Mouse (Mus musculus) kidney, adult 8-10 months (tissue): ENCODE results near the gene Fuca1.
A peak's percentile ranks its signal among the peaks of the same experiment; 100 is the strongest.

Experiments
- DNase-seq, 2 experiments: peaks; one replicate each; pipeline ENCODE4 v3.0.0; 2022

Gene Fuca1

DNA sequence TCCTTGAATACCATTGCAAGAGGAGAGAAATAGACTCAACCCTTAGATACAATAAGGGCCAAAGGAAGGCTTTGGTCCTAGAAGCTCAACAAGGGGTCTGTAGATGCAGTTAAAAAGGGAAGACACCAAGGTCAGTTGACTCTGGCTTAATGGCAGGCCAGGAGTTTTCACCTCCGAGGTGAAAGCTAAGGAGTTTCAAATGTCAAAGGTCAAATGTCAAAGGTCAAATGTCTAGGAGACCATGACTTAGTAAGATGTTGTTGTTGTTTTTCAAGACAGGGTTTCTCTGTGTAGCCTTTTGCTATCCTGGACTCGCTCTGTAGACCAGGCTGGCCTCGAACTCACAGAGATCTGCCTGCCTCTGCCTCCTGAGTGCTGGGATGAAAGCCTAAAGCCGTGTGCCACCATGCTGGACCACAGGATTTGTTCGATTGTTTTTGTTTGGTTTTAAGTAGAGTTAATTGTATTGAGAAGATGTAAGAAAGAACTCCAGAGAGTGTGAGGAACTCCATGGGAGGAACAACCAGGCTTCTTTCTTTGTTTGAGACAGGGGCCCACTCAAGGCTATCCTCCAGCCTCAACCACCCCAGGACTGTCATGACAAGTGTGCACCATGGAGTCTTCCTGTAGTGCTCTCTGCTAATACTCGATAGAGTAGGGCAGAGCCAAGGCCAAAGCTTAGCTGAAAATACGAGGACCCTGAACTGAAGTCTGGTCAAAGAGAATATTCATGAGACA lies 31.2 kb upstream of the Fuca1 start:
- DNase-seq = no peak

DNA sequence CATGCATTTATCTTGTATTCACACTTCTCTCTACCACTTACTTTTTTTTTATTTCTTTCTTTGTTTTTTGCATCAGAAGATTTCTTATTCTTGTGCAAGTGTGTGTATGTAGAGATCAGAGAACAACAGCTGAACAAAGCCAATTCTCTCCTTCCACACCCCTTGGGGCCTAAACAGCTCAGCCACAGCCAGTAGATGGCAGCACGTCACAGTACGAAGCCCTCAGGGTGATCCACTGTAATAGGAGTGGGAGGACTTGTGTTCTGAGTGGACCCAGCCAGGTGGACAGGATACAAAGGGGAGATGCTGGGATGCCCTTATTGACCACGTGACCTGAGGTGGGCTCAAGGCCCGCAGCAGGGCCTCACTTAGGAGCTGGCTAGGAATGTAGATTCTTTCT lies 30.7 kb upstream of the Fuca1 start:
- peak; percentile 58 to 84 for DNase-seq

DNA sequence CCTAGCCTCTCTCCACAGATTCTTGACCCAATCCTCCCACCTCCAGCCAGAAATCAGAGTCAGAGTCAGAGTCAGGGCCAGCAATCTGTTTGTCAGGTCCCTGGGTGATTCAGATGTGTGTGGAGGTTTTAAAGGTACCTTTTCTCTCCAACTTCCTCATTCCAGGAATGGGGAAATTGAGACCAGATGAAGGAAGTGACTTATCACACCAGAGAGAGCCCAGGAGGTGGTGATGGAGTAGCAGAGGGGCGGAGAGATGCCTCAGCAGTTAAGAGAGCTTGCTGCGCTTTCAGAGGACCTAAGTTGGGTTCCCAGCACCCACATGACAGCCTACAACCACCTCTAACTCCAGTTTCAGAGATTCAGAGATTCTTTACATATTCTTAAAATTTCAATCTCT lies 29.0 kb upstream of the Fuca1 start:
- DNase-seq = no peak

DNA sequence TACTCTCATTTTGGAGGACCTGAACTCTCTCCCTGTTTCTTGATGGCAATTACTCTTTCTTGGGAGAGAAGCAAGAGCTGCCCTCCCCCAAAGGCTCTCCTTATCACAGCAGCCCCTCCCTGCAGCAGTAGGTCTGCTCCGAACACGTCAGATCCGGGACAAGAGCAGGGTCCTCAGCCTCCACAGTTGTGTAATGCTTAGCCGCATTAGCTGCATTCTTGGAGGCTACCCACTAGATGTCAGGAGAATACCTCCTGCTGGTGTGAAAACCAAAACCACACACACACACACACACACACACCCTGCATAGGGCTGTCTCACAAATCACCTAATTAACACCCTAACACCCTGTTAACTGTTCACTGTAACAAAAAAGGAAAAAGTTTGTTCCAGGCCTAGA lies 27.7 kb upstream of the Fuca1 start:
- no peak for DNase-seq

DNA sequence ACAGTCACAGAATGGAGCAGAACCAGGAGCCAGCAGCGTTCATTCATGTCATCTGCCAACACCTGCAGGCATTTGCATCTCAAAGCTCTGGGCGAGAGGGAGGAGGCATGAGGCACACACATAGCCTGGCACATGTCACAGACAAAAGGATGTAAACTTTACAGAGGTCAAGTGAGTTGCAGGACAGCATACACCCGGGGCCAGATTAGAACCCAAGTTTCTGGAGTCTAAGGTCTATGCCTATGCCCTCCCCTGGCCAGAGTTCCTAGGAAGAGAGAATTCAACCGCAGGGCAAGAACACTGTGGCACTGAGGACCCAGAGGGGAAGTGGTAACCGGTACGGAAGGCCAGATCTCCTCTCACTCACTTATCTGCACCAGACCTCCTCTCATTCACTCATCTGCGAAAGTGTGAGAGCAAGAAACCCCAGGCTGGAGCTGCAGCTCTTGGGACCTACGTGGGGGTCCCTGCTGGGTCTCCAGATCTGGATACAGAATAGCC lies 25.4 kb upstream of the Fuca1 start, which contains the start of gene Cnr2:
Gene Cnr2 (plus strand): TSS at position 324 of the 501 bp plus-strand sequence.
- DNase-seq = no peak

DNA sequence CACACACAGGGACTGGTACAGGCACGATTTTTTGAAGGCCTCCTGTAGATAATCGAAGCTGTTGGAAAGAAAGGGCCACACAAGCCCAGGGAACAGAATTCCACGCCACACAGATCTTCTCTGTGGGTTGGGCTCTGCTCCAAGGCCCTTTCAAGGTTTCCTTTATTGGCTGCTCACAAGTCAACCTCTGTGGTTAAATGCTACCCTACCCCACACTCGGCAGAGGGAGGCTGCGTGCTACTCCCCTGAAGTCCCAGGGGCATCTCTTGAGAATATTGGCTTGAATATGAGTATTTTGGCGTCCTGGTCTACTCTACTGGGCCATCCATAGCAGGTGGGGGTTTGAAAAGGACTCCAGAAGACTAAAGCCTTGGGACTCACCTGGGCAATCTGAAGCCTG lies 24.4 kb upstream of the Fuca1 start:
- no peak for DNase-seq

DNA sequence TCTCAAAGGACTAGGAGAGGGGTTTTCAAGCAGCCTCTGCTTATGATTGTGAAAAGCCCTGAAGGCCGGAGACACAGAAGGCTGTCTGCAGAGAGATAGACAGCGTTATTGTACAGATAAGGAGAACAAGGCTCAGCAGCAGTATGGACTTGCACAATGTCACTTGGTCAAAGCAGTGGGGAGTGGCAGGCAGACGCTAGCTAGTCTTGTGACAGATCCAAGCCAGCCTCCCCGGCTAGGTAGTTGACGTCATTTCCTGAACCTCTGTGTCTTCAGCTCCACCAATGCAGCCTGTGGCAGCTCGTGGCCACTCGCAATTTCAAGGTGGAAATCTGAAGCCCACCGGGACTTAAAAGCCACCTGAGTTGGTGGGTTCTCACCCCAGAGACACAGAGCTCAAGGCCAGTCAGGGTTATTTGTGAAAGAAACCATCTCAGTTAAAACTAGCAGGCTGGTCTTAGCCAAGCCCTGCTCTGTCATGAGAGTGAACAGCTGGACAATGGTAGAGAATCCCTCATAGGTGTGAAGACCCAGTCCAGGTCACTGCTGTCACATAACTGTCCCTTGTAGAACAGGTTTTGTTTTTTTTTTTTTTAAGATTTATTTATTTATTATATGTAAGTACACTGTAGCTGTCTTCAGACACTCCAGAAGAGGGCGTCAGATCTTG lies 22.0 kb upstream of the Fuca1 start:
- no peak for DNase-seq

DNA sequence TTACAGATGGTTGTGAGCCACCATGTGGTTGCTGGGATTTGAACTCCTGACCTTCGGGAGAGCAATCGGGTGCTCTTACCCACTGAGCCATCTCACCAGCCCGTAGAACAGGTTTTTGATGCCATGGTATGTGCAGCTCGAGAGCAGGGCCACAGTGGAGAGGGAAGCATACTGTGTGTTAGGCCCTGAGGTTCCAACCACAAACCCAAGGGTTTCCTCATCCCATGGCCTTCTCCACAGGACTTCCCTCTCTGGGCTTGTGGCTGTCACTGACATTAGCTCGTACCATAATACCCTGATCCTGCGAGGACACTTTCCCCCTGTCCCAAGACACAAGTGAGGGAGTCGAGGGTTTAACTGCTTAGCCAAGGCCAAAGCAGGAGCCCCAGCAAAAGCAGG lies 21.5 kb upstream of the Fuca1 start:
- no peak for DNase-seq

DNA sequence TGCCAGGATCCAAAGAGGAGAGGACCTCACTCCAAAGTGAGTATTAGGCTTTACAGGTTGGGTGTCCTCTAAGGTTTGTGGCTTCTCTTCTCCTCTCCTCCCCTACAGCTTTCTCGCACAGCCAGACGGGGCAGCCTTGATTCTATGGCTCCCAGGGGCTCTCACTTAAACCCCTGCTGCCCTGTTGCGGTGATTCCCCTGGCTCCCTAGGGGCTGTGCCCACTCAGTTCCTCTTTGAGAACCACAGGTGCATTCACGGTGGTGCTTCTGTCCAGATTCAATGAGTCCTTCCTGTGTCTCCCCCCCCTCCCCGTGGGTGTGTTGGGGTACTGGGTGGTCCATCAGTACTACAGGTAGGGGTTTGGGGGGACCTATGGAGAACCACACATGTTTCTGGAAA lies 20.5 kb upstream of the Fuca1 start:
- no peak for DNase-seq

DNA sequence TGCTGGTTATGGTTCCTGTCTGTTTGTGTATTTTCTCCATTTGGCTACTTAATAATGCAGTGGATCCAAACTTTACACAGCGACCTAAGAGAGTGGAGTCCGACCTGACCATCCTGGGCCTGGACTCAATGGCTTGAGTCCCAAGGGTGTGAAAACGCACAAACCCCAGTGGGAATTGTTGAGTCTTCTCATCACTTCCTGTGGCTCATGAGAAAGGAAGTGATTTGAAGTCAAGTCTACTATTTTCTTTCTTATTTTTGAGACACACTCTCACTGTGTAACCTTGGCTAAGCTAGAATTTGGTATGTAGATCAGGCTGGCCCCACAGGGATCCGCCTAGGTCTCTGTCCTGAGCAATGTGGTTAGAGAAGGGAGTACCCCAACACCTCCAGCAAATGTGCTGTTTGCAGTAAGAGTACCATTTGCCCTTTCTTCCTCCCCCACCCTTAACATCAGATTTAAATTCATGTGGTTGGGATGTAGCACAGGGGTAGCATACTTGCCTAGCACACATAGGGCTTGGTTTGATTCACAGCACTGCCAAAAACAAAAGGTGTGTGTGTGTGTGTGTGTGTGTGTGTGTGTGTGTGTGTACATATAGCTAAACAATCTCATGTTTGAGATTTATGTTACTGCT lies 17.8 kb upstream of the Fuca1 start:
- DNase-seq = no peak

DNA sequence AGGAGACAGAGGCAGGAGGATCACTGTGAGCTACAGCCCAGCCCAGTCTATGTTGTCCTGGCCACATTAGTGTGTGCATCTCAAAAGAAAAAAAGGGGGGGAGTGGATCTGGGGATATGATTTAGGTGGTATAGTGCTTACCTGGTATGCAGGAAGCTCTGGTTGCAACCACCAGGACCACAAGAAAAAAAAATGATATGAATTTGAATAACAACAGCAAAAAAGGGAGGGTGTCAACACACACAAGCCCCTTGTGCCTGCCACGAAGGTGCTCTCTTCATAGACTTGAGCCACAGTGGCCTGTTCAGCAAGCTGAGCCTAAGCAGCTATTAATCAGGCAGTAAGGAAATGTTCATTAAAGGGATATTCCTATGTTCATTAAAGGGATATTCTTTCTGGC lies 15.7 kb upstream of the Fuca1 start:
- no peak for DNase-seq

DNA sequence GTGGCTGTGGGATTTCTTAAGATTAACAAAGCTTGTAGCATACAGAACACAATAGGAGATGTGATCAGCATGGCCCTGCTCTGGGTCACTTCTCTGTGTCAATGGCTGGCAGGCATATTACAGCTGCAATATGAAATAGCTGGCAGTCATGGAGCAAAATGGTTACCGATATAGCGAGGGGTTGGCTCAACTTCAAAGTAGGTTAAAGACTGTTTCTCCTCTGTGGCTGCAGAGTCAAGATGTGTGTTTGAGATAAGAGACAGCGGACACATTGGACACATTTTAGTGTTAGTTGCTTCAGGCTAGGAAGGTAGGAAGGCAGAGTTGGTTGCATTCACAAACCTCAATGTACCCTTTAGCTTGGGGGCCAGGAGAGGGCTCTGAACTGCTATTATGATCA lies 13.9 kb upstream of the Fuca1 start:
- no peak for DNase-seq

DNA sequence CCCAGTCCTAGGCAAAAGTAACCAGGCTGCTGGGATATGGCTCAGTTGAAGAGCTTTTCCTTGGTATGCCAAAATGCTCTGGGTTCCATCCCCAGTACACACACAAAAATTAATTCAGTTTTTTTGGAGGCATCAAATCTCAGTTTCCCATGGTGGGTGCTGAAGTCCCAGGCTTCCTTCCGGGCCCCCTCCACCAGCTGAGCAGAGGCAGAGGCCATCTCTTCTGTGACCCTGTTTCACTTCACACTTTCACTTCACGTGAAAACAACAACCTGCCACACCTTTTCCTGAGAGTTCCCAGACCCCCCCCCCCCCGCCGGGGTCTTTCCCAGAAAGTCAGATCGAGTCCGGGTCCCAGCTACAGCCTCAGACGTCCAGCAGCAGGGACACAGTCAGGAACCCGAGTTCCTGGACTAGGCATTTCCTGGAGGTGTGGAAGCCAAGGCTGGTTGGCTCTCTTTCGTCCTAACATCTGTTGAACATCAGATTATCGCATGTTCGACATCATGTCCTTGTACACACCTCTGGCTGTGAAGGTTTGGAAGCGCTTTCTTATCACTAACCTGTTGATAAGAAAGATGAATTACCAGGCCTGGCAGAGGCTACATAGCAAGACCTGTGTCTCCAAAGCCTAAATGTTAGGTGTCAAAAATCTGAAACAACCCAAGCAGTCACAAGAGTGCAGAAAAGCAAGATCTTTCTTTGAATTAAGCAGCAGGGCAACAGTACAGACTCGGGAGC lies 11.0 kb upstream of the Fuca1 start:
- DNase-seq = no peak

DNA sequence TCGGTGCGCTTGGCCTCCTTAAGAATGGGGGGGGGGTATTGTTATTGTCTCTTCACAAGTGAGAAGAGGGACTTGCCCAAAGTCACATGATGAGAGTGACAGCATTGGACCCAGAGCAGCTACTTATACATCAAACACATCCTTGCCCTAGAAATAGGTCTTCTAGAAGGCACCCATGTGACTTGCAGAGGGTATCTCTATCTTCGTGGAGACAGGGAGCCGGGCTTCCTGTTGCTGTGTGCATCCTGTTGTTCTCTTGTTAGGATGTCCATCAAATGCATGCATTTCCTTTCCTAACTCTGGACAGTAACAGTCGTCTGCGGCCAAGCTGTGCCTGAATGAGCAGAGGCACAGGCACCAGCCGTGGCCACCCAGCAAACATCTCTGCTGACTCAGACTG lies 9.0 kb upstream of the Fuca1 start:
- peak; percentile 33 to 41 for DNase-seq

DNA sequence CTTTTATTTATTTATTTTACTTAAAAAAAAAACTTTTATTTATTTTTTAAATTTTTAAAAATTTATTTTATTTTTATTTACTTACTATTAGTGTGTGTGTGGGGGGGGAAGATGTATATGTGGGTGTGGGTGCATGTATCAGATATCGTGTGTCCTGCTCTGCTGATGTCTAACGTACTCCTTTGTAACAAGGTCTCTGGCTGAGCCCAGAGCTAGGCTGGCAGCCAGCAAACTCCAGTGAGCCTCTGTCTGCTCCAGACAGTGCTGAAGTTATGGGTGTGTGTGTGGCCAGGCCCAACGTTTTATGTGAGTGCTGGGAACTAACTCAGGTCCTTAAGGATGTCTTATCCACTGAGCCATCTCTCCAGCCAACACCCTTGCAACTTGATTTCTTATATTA lies 8.4 kb upstream of the Fuca1 start:
- DNase-seq = no peak

DNA sequence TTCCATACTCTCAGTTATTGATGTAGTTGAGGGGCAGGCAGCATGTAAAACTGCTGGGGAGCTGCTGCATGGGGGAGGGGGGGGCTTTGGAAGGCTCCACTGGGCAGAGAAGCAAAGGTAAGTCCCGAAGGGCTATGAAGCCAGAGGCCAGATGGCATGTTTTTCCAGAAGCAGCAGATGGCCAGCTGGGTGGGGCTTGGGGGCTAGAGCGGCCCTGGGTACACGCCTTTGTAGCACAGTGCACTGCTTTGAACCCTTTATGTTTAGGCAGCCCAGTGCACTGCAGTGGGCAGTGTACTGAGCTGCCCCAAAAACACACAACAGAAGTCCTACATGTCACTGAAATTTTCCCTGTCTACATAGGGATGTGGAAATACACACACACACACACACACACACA lies 7.7 kb upstream of the Fuca1 start:
- no peak for DNase-seq

DNA sequence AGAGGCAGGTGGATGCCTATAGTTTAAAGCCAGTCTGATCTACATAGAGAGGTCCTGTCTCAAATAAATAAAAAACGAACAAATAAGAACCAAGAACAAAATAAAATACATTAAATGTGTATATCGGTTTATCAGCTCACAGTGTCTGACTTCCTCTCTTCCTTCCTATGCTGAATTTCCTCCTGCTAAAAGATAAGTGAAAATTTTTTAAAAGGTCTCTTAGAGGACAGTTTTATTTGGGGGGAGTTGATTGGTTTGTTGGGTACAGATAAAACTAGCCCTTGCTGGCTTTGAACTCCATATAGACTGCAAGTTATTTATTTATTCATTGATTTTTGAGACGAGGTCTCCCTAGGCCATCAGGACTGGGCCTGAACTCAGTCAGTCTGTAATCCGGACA lies 7.1 kb upstream of the Fuca1 start:
- DNase-seq = no peak

DNA sequence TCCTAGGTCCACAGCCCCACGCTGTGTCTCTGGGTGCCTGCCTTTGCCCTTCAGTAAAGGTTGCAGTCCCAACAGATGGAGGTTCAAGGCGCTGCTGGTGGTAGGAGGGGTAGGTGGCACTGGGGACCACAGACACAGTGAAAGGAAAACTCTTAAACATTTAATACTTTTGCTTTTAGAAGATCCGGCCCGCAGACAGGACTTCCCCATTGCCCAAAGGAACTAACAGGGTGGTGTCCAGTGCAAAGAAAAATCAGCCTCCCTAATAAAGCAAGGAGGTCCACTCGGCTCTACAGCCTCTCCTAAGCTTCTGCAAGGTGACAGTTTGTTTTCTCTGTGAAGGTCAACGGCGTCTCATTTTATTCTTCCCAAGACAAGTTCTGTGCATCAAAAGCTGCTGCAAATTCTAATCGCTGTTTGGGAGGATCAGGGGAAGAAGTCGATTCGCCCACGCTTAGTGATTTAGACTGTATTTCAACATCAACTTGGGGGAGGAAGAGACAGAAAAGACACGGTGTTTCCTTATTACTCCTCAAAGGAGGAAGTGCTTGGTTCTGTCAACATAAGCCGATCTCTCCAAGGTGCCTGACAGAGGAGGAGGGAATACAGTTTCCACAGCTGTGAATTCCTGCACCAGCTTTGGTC lies 1.8 kb upstream of the Fuca1 start:
- DNase-seq = no peak

DNA sequence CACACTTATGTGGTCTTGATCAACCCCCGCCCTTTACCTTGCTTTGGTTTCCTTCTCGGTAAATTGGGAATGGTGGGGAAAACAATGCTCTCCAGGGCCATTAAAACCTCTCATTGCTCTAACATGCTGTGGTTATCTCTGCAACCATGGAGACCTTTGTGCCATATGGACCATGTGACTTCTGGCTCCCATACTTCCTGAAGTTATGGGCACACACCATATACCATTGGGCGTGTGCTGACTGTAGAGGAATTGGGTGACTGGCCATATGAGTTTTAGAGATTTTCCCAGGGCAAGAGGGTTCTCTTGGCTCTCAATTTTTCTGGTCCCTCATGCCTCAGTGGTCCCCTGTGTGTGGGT lies 1.3 kb upstream of the Fuca1 start:
- DNase-seq = no peak

DNA sequence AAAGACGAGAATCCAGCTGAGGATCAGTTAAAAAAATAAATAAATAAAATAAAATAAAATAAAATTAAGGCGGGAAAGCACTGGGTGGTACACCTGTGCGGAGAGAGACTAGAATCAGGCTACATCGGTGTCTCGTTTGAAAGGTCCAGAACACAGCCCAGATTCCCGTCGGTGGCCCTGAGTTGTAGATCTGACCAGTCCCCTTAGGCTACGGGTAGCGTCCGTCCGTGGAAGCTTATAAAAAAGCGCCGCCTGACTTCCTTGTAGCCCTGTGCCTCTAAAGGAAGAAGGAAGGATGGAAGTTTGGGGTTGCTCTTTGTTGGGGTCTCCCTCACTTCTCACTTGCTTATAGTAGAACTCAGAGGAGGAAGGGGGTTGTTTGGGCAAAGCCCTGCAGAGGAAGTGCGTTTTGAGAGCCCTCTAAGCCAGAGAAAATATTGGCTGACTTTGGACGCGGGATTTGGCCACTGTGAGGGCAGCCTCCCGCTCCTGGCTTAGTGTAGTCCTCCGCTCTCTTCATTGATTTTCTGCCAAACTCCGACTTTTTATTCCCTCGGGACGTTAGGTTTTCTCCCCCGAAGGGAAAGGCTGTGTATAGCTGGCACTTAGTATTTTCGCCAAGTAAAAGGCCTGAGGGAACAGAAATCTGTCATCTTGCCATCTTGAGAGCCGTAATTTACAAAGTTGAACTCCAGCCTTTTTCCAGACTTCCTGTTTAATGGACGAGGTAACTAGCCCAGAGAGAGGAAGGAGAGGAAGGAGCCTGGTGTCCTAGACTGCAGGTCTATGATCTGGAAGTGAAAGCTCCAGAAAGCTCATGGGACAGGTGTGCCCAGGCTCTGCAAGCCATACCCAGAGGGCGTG lies 954 bp downstream of the Fuca1 start:
- peak; percentile 19 to 36 for DNase-seq

DNA sequence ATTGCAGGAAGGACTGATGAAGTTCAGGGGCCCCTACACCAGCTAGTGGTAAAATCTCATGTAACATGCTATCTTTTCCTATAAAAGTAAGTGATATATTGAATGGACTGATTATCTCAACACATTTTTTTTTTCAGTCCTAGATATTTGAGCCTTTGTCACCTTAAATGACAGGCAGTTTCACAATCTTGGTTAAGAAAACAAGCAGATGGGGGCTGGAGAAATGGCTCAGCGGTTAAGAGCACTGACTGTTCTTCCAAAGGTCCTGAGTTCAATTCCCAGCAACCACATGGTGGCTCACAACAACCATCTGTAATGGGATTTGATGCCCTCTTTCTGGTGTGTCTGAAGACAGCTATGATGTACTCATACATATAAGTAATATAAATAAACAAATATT lies 1.7 kb downstream of the Fuca1 start:
- no peak for DNase-seq

DNA sequence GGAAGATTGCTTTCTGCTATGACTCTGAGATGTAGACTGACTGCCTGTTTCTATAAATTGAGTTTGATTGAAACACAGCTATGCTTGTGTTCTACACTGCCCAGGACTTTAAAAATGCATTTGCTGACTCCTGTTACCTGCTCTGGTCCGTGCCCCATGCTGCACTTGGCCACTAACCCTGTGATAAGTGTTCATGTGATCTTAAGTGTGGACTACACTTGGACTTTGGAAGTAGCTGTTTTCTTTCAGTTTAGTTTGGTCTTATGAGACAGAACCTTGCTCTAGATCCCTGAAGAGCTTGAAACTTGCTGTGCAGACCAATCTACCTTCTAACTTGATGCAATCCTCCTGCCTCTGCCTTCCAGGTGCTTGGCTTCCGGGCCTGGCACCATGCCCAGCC lies 3.9 kb downstream of the Fuca1 start:
- DNase-seq = peak; percentile 58 to 75
